Mouse (Mus musculus) cerebellum, adult 2 months (tissue): ENCODE data around the gene Rabif. TPM values are rescaled to one million over a fixed set of nuclear protein-coding genes. Genes with fewer than 3 reads are reported as not detected.

ENCODE experiments used
- DNase-seq, 2 experiments: peaks; one replicate each; pipeline ENCODE4 v3.0.0; 2021
- H3K27ac ChIP-seq: fragments of 200-500 bp; 2 replicates; pipeline ENCODE4 v1.5.1; 2012; ENCODE audit warnings: low read length, control low read depth, inconsistent platforms; ENCODE audit not compliant: insufficient read depth
- H3K27me3 ChIP-seq: fragments of 200-500 bp; 2 replicates; pipeline ENCODE4 v1.6.1; 2012; ENCODE audit warnings: inconsistent platforms, mild to moderate bottlenecking, low read length, moderate library complexity; ENCODE audit not compliant: control insufficient read depth, insufficient read depth
- H3K4me1 ChIP-seq: fragments of 200-500 bp; 2 replicates; pipeline ENCODE4 v1.6.1; 2011; ENCODE audit warnings: low read length; ENCODE audit not compliant: control insufficient read depth, insufficient read depth
- H3K4me3 ChIP-seq: fragments of 200-500 bp; replicated peaks from 2 replicates; pipeline ENCODE3; 2011; ENCODE audit warnings: mild to moderate bottlenecking, low read depth, low read length, control low read depth; ENCODE audit not compliant: insufficient read depth
- CTCF ChIP-seq: fragments of 200-500 bp; IDR thresholded peaks from 2 replicates; pipeline ENCODE4 v1.5.1; 2011; ENCODE audit warnings: low read depth, mild to moderate bottlenecking, control low read depth, low read length, moderate library complexity, borderline replicate concordance; ENCODE audit not compliant: insufficient read depth
- POLR2A ChIP-seq: fragments of 200-500 bp; IDR thresholded peaks from 2 replicates; pipeline ENCODE4 v1.6.1; 2011; ENCODE audit warnings: low read length, control low read depth, borderline replicate concordance; ENCODE audit not compliant: insufficient read depth
- WGBS: fragments of 180-500 bp; shearing (Covaris S2); methylation state at CpG from one replicate; pipeline ENCODE4 v1.1.7; 2018; 5-methylcytosine and 5-hydroxymethylcytosine counted together
- polyA plus RNA-seq: library from polyadenylated mRNA; depleted of rRNA; stranded (reverse); fragments of >200 nt; gene quantifications from 2 replicates; pipeline ENCODE4 v1.2.3, GENCODE M21; 2012

Rabif gene
- polyA plus RNA-seq, 1 experiment, result 33.9 TPM

DNA sequence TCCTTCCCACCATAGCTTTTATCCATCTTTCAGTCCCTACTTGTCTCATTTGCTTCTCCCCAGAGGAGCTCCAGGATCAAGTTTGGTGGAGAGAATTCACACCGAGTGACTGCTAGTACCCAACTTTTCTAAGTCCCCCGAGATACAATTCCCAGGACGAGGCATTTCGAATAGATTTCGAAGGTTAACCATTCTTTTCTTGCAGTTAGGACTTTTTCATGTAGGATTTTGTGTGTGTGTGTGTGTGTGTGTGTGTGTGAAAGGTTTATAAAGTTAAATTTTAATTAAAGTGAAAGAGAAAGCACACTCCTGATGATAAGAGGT is 730 bp downstream of the Rabif start:
- DNase-seq, result no peak
- no peak overlapping the region for H3K27ac ChIP-seq
- H3K4me1 ChIP-seq, result 0 out of 2 replicates have a peak, but pooled peaks cover 3% of the 10 kb centered on the region
- H3K27me3 ChIP-seq, result no peaks in the 10 kb centered on the region
- TF ChIP-seq CTCF (no peak), POLR2A (no peak)
- WGBS, result 11% methylated on average over 5 of the region's 5 CpGs
- peak overlapping the region; percentile 64 for H3K4me3 ChIP-seq

GRCm38 (mm10) chr1:134495991-134496390 is 1.5 kb downstream of the Rabif start:
- 0 out of 2 replicates have a peak, but pooled peaks cover 3% of the 10 kb centered on the region for H3K4me1 ChIP-seq

DNA sequence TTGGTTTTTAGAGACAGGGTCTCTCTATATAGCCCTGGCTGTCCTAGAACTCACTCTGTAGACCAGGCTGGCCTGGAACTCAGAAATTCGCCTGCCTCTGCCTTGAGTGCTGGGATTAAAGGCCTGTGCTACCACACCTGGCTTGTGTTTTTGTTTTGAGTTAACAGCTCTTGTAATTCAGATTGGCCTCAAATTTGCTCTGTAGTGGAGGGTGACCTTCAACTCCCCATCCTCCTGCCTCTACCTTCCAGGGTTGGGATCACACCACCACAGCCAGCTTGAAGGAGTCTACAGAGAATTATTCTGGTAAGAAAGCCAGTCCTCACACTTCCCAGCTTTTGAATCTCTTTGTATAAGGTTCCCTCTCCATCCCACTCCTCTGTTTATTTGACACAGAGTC is 6.5 kb downstream of the Rabif start:
- no peak for DNase-seq
- 0 out of 2 replicates have a peak, but pooled peaks cover 3% of the 10 kb centered on the region for H3K4me1 ChIP-seq
- H3K27ac ChIP-seq, result no peak overlapping the region
- no peak for TF ChIP-seq POLR2A
- no peaks in the 10 kb centered on the region for H3K27me3 ChIP-seq
- no peak overlapping the region for H3K4me3 ChIP-seq
- WGBS, result 95% methylated on average over 1 of the region's 1 CpGs

More at GRCm38 (mm10) chr1:134495991-134496390, 1.5 kb downstream of the Rabif start:
- Histone ChIP-seq H3K4me3 (no peak overlapping the region), H3K27me3 (no peaks in the 10 kb centered on the region), H3K27ac (no peak overlapping the region)
- no peak for DNase-seq
- no peak for TF ChIP-seq POLR2A
- TF ChIP-seq CTCF, result no peak
- WGBS, result 75% methylated on average over 10 of the region's 10 CpGs

GRCm38 (mm10) chr1:134506201-134506600 is 11.8 kb downstream of the Rabif start:
- Histone ChIP-seq H3K4me3 (no peak overlapping the region), H3K27me3 (no peaks in the 10 kb centered on the region), H3K4me1 (no peaks in the 10 kb centered on the region), H3K27ac (no peak overlapping the region)
- no peak for DNase-seq
- WGBS, result 91% methylated on average over 8 of the region's 8 CpGs
- TF ChIP-seq POLR2A (no peak), CTCF (no peak)

DNA sequence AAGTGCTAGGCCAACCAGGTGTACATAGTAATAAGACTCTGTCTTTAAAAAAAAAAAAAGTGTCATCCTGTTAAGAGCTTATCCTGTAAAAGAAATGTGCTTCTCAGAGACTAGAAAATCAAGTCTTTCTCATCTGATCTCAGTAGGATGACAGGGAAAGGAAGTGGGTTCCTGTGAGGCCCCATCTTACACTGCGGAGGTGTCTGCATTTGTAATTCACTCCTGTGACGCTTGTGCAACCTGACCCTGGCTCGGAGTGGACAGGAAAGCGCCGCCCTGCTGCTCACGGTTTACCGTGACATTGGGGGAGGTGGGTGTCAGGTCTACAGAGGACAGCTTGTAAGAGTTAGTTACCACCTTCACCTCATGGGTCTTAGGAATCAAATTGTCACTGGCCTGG is 15.6 kb downstream of the Rabif start:
- no peaks in the 10 kb centered on the region for H3K27me3 ChIP-seq
- H3K27ac ChIP-seq, result no peak overlapping the region
- 79% methylated on average over 7 of the region's 7 CpGs for WGBS
- DNase-seq, result no peak
- H3K4me3 ChIP-seq, result no peak overlapping the region
- no peaks in the 10 kb centered on the region for H3K4me1 ChIP-seq
- no peak for TF ChIP-seq CTCF
- TF ChIP-seq POLR2A, result no peak

DNA sequence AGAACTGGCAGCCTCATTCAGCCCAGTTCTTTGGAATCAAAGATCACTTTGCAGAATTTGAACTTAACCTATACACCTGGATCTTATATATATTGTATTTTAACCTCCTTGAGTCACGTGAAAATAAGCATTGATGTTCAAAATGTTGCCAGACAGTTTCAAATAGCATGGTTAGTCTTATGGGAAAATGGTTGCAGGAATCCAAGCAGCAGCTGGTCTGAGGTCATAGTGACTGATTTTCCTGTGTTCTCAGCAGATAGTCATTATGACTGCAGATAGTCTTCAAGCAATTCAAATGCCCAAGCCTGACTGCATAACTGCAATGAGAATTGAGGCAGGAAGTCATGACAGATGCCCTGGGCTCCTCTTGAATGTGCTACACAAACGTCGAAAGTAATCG is 17.7 kb downstream of the Rabif start:
- TF ChIP-seq POLR2A (no peak), CTCF (no peak)
- DNase-seq, result no peak
- Histone ChIP-seq H3K27ac (no peak overlapping the region), H3K27me3 (no peaks in the 10 kb centered on the region), H3K4me3 (no peak overlapping the region), H3K4me1 (no peaks in the 10 kb centered on the region)
- 70% methylated on average over 4 of the region's 4 CpGs for WGBS

DNA sequence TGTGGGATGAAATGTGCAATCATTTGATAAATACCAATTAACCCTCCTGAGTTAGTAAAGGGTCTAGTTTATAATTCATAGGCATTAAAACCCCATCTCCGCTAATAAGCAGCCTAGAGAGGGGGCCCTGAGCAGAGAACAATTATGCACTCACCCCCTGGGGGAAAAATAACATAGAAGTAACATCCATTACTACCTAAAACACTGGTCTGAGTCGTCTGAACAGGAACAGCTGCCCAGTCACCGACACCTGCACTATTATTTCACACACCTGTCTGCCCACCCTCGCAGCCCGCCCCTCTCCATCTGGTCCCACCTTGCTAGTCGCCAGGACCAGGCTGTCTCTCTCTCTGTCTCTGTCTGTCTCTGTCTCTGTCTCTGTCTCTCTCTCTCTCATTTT is 18.1 kb downstream of the Rabif start:
- WGBS, result 77% methylated on average over 6 of the region's 6 CpGs
- no peak for TF ChIP-seq POLR2A
- no peak for TF ChIP-seq CTCF
- H3K4me3 ChIP-seq, result no peak overlapping the region
- H3K27me3 ChIP-seq, result no peaks in the 10 kb centered on the region
- no peaks in the 10 kb centered on the region for H3K4me1 ChIP-seq
- no peak overlapping the region for H3K27ac ChIP-seq
- no peak for DNase-seq

GRCm38 (mm10) chr1:134513312-134513860 is 18.9 kb downstream of the Rabif start:
- H3K4me1 ChIP-seq, result no peaks in the 10 kb centered on the region
- peak; percentile 12 to 28 for DNase-seq
- WGBS, result 6% methylated on average over 38 of the region's 38 CpGs
- H3K27me3 ChIP-seq, result no peaks in the 10 kb centered on the region
- no peak overlapping the region for H3K27ac ChIP-seq
- TF ChIP-seq POLR2A, result no peak
- no peak for TF ChIP-seq CTCF
- H3K4me3 ChIP-seq, result peak overlapping the region; percentile 30
